Mouse (Mus musculus) embryonic fibroblast, embryonic 13.5 days (primary cell): Measurements from ENCODE around the gene Ankra2.

ENCODE experiments used
- CTCF ChIP-seq: IDR thresholded peaks from 2 replicates; pipeline ENCODE4 v1.5.1; 2011; ENCODE audit warnings: mild to moderate bottlenecking, control low read depth, low read length, moderate library complexity, borderline replicate concordance; ENCODE audit not compliant: insufficient read depth
- POLR2A ChIP-seq: IDR thresholded peaks from 2 replicates; pipeline ENCODE4 v1.6.1; 2011; ENCODE audit warnings: low read depth, mild to moderate bottlenecking, control low read depth, low read length, moderate library complexity

- TF ChIP-seq CTCF: no peak
- TF ChIP-seq POLR2A: no peak
These were observed 44.1 kb downstream of the Ankra2 start for GRCm38 (mm10) chr13:98306852-98307475.
